Mouse (Mus musculus): ENCODE results near the gene Acvr2a.

The Acvr2a gene

DNA sequence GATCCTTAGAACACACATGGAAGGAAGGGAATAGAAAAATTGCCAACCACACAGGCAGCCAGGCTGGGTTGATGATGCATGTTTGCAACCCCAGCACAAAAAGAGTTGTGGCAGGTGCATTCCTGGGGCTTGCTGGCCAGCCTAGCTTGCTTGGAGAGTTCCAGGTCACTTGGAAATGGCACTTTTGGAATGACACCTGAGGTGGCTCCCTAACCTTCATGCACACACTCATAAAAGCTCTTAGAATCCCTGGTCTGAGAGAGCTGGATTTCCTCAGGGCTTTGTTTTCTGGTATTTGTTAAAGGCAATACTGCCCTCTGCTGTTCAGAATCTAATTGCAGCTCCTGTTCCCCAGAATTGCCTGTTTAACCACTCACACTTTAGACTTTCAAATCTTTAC lies 72.0 kb downstream of the Acvr2a start:
- peak; percentile 14 for DNase-seq

DNA sequence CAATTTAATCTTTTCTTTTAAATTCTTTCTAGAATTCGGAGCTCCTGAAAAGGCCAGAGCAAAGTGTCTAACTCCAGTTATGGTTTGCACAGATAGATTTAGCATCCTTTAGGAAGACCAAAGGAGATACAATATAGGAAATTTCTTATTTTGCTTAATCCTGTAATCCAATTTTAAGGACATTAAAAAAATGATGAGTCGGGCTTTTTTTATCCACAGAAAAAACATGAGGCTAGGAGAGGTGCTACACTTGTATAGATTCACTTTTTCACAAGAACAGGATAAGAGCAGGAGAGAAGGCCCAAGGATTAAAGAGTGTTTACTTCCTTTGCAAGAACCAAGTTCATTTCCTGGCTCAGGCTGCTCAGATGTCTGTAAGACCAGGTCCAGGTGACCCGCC lies 81.3 kb downstream of the Acvr2a start:
- DNase-seq, result no peak

DNA sequence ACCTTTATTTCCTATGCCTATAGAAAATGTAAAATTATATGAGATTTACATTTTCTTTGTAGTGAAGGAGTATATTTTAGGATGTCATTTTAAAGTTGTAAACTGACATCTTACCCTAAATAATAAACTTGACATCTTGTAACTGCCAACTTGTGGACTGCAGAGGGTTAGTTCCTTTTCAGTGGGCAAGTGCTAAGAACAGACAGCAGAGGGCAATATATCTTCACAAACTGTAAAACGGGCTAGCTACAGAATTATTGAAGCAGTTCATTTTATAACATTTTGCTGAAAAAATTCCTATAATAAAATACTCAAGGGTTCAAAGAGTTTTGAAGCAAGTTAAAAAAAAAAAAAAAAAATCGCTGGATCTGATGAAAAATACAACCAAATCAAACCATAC lies 95.0 kb downstream of the Acvr2a start:
- DNase-seq, result no peak

DNA sequence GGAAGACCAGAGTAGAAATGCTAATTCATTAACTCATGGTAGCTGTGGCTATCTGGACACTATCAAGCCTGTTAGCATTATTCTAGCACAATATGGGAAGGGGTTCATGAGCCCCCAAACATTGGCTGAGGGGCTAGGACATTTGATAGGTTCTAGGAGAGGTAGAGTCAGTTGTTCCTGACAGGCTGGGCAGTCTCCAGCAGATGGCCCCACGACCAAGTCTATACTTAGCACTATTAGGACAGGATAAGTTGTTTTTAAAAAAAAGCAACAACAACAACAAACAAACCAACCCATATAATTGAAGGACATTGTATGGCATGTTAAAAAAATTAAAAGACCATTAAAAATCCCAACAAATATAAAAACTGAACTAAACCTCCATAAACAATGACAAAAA lies 100.3 kb downstream of the Acvr2a start:
- DNase-seq, result no peak

DNA sequence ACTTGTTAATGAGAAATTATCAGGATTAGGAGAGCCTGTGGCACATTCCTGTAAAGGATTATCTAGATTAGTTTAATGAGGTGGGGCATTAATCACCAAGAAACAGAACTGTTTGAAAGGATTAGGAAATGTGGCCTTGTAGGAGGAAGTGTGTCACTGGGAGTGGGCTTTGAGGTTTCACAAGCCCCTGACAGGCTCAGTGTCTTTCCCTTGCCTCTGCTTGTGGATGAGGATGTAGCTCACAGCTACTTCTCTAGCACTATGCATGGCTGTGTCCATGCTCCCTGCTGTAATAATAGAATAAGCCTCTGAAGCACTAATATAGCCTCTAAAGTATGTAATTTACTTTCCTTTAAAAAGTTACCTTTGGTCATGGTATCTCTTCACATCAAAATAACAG lies 101.9 kb downstream of the Acvr2a start:
- DNase-seq, result no peak

DNA sequence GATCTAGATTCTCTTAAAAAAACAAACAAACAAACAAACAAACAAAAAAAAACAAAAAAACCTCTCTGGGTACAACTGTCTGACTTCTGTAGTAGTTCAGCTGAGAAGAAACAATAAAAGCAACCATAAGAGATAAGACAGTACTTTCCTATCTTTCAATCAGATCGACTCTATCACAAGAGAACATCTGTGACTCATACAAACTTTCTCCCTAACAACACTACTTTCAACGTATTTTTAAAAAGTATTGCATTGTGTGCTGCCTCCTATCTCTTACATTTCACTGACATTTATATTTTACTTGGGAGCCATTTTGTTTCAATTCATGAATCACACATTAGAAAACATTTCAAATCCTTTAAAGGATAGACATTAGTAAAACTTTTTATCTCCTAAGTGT lies 121.1 kb downstream of the Acvr2a start:
- DNase-seq, result no peak

DNA sequence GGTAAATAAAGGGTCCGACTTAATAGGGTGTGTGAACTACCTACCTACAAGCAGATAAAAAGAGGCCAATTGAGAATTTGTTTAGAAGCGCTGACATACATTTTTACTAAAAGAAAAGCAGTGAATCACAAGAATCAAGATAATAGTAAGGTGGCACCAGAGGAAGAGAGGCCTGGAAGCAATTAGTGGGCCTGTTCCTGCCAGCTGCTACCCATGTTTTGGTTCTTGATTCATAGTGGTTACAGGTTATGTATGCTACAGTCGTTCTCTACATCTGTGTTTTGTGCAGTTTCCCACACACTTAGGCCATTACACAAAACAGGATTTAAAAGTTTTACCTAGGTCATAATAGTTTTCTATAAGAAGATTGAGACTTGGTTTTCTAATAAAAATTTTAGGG lies 133.9 kb downstream of the Acvr2a start:
- DNase-seq, result no peak

DNA sequence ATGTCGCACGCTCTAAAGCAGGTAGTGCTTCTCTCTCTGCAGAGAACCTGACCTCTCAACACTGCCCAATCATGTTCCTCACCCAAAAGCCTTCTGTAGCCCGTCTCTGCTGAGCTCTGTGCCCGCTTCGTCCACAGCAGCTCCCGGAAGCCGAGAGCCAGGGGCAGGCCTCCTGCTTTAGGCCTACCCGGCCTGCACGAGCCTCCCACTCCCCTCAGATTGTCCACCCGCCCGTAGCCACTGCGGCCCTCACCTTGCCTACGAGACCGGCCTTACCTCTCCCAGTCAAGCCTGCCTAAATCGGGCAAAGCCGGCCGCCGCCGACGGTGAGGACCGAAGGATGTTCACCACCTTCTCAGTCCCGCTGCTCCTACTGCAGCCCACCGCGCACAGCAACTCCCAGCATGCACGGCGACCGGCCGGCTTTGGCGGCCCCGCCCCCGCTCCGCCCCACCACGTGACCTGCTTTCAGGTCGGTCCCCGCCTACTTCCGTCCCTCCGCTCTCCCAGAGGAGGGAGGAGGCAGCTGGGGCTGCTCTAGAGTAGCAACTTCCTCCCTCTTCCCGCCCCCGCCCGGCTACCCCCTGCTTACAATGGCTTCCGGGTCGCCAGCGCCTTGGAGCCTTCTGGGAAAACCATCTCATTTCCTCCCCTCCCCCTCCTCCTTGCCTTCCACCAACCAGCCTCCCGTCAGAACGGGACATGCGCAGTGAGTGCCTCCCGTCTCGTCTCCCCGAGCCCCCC lies 135.1 kb downstream of the Acvr2a start, which contains the start of gene Mbd5:
TSS of gene Mbd5 (plus strand) at position 668 of the 744 bp plus-strand sequence.
- peak; percentile 99 for DNase-seq

DNA sequence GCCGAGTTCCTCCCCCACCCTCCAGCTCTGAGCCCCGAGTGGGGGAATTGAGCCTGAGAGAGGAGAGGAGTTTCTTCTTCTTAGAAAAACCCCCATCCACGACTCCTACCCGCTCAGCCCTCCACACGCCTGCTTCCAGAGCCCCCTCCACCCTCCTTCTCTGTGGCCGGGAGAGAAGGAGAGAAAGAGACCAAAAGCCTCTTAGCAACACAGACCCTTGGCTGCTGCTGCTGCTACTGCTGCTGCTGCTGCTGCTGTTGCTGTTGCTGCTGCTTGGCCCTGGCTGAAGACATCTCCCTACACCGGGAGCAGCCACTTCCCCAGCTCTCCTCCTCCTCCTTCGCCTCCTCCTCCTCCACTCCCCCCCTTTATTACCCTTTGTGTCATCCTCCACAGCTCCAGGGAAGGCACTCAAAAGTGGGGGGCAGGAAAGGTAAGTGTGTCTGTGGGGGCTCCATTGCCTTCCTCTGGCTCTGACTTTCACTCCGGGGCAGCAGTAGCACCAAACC lies 135.9 kb downstream of the Acvr2a start:
- peak; percentile 47 for DNase-seq

DNA sequence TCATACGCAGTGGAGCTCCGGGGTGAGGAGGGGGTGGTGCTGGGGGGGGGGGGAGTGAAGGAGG lies 136.2 kb downstream of the Acvr2a start, which contains the start of gene Orc4:
TSS of gene Orc4 (minus strand) at position 26 of the 64 bp plus-strand sequence.
- DNase-seq, result no peak

DNA sequence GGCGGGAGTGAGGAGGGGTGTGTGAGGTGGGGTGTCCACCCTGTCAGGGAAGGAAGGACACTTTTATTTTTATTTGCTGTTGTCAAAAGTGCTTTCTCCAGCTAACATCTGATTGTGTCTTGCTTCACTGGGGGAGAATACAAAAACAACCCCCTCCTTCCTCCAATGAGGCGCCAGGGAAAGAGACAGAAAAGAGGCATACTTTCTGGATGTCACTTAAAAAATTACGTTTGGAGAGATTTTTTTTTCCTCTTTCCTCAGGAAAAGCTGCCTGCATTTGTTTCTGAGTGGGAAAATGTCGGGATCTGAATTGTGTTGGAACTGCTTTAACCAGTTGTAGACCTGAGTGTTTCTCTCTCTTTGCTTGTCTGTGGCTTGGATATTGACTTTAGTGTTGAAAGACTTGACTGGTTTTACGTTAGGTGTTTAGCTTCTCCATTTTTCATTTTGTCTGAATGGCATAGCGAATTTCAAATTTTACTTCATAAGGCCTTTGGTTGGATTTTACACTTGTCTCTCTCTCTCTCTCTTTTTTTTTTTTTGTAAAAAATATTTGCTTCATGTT lies 136.5 kb downstream of the Acvr2a start:
- DNase-seq, result peak; percentile 5

Measured in liver (tissue).